In genomic region chr8:73930344-73930743, GRCm38 (mm10) we compare ENCODE assay signal across 19 mouse cellular contexts.
DNase-seq lines count a peak whose midpoint lies in the region; ATAC-seq lines count a peak whose summit lies in the region.
"Had no signal": no experiment of that assay in that cellular context is flagged by ENCODE, and none has a peak within 500 bp of the region (broad histone marks: within the 10 kb centered on the region; RNA-seq: fewer than 3 reads in every experiment).

No protein-coding gene starts in this region.

- no peak overlapping the region for H3K9ac ChIP-seq in embryonic facial prominence, embryonic 14.5 days (ENCODE audit: low read depth, low read length)
- no peak overlapping the region for H3K9ac ChIP-seq in heart, embryonic 11.5 days (ENCODE audit: low read depth, low read length)
- no peak overlapping the region for H3K9ac ChIP-seq in kidney, embryonic 15.5 days
- H3K9ac ChIP-seq: heart, embryonic 15.5 days; intestine, embryonic 15.5 days; lung, embryonic 14.5 days; neural tube, embryonic 12.5 days had no signal

- ATAC-seq in embryonic facial prominence, embryonic 14.5 days (ENCODE audit: low read depth): no peak
- no peak for ATAC-seq in heart, embryonic 11.5 days (replicated peaks; ENCODE audit: insufficient number of reproducible peaks, low FRiP score, low TSS enrichment)
- no peak for ATAC-seq in kidney, embryonic 15.5 days (replicated peaks; ENCODE audit: low FRiP score)
- ATAC-seq: activated CD4-positive, CD25-positive, alpha-beta regulatory T cell, adult 4 months; intestine, embryonic 15.5 days had no signal

- H3K4me1 ChIP-seq in embryonic facial prominence, embryonic 14.5 days (ENCODE audit: control insufficient read depth, insufficient read depth, low read length): no peaks in the 10 kb centered on the region
- H3K4me1 ChIP-seq in embryonic facial prominence, embryonic 10.5 days: no peaks in the 10 kb centered on the region
- H3K4me1 ChIP-seq in heart, embryonic 11.5 days (ENCODE audit: control insufficient read depth, insufficient read depth, low read length): no peaks in the 10 kb centered on the region
- H3K4me1 ChIP-seq in kidney, embryonic 15.5 days: no peaks in the 10 kb centered on the region
- H3K4me1 ChIP-seq: hindbrain, embryonic 10.5 days; intestine, embryonic 15.5 days; neural tube, embryonic 12.5 days had no signal

- H3K9me3 ChIP-seq in embryonic facial prominence, embryonic 14.5 days (ENCODE audit: control insufficient read depth, low read length): no peaks in the 10 kb centered on the region
- H3K9me3 ChIP-seq in embryonic facial prominence, embryonic 10.5 days: no peaks in the 10 kb centered on the region
- H3K9me3 ChIP-seq in heart, embryonic 11.5 days (replicated peaks; ENCODE audit: control insufficient read depth, low read length): no peaks in the 10 kb centered on the region
- H3K9me3 ChIP-seq in kidney, embryonic 15.5 days (replicated peaks): no peaks in the 10 kb centered on the region
- H3K9me3 ChIP-seq: heart, embryonic 15.5 days; hindbrain, embryonic 10.5 days; intestine, embryonic 15.5 days; neural tube, embryonic 12.5 days had no signal

- no peak overlapping the region for H3K4me2 ChIP-seq in embryonic facial prominence, embryonic 14.5 days (ENCODE audit: low read depth, low read length)
- H3K4me2 ChIP-seq in heart, embryonic 11.5 days: no peak overlapping the region
- no peak overlapping the region for H3K4me2 ChIP-seq in kidney, embryonic 15.5 days
- H3K4me2 ChIP-seq: heart, embryonic 15.5 days; intestine, embryonic 15.5 days; lung, embryonic 14.5 days; neural tube, embryonic 12.5 days had no signal

- H3K27me3 ChIP-seq in embryonic facial prominence, embryonic 14.5 days (replicated peaks; ENCODE audit: control insufficient read depth, insufficient read depth, low read length): no peaks in the 10 kb centered on the region
- no peaks in the 10 kb centered on the region for H3K27me3 ChIP-seq in embryonic facial prominence, embryonic 10.5 days (replicated peaks; ENCODE audit: low read depth, poor library complexity, severe bottlenecking)
- no peaks in the 10 kb centered on the region for H3K27me3 ChIP-seq in heart, embryonic 11.5 days (ENCODE audit: control insufficient read depth, insufficient read depth, low read length)
- H3K27me3 ChIP-seq in kidney, embryonic 15.5 days: no peaks in the 10 kb centered on the region
- H3K27me3 ChIP-seq: heart, embryonic 15.5 days; intestine, embryonic 15.5 days; neural tube, embryonic 12.5 days had no signal

- H3K4me3 ChIP-seq in embryonic facial prominence, embryonic 14.5 days (ENCODE audit: low read depth, low read length): no peak overlapping the region
- H3K4me3 ChIP-seq in embryonic facial prominence, embryonic 10.5 days: no peak overlapping the region
- no peak overlapping the region for H3K4me3 ChIP-seq in heart, embryonic 11.5 days (ENCODE audit: low read depth, low read length)
- H3K4me3 ChIP-seq in kidney, embryonic 15.5 days (replicated peaks): no peak overlapping the region
- H3K4me3 ChIP-seq: heart, embryonic 15.5 days; hindbrain, embryonic 10.5 days; intestine, embryonic 15.5 days; neural tube, embryonic 12.5 days had no signal

- H3K27ac ChIP-seq in embryonic facial prominence, embryonic 14.5 days (replicated peaks; ENCODE audit: low read depth, low read length): no peak overlapping the region
- no peak overlapping the region for H3K27ac ChIP-seq in embryonic facial prominence, embryonic 10.5 days (replicated peaks)
- H3K27ac ChIP-seq in heart, embryonic 11.5 days (ENCODE audit: low read depth, low read length): no peak overlapping the region
- H3K27ac ChIP-seq in kidney, embryonic 15.5 days: no peak overlapping the region
- H3K27ac ChIP-seq: heart, embryonic 15.5 days; hindbrain, embryonic 10.5 days; intestine, embryonic 15.5 days; kidney, postnatal 0 days; neural tube, embryonic 12.5 days had no signal

- intact Hi-C loops in left cerebral cortex, postnatal 36 days (cut with DNase I): no loop called here

- no peaks in the 10 kb centered on the region for H3K36me3 ChIP-seq in embryonic facial prominence, embryonic 14.5 days (ENCODE audit: control insufficient read depth, insufficient read depth, low read length)
- no peaks in the 10 kb centered on the region for H3K36me3 ChIP-seq in embryonic facial prominence, embryonic 10.5 days (replicated peaks)
- H3K36me3 ChIP-seq in heart, embryonic 11.5 days (ENCODE audit: control insufficient read depth, insufficient read depth, low read length): no peaks in the 10 kb centered on the region
- H3K36me3 ChIP-seq in kidney, embryonic 15.5 days: no peaks in the 10 kb centered on the region
- H3K36me3 ChIP-seq: heart, embryonic 15.5 days; hindbrain, embryonic 10.5 days; intestine, embryonic 15.5 days; neural tube, embryonic 12.5 days had no signal

- peak; percentile 1 for DNase-seq in embryonic facial prominence, embryonic 14.5 days (ENCODE audit: low spot score)
- DNase-seq in embryonic facial prominence, embryonic 10.5 days (ENCODE audit: low spot score): no peak
- DNase-seq in layer of hippocampus, adult 8-10 months (ENCODE audit: low spot score in 2 of 2): peak; percentile 15 to 19
- no peak for DNase-seq in layer of hippocampus, adult 9-10 months (ENCODE audit: low spot score)
- peak; percentile 5 to 11 for DNase-seq in left cerebral cortex, postnatal 36 days (ENCODE audit: low spot score in 2 of 2)
- DNase-seq in telencephalon, adult 2 months (ENCODE audit: low read depth, low spot score): peak; percentile 50
- DNase-seq: adrenal gland, postnatal 36 days; cerebellum, adult 11-12 months; heart, adult 11 months; liver; lung, embryonic 14.5 days had no signal

- WGBS in embryonic facial prominence, embryonic 14.5 days: 57% methylated on average over 1 of the region's 1 CpGs
- 83% methylated on average over 1 of the region's 1 CpGs for WGBS in embryonic facial prominence, embryonic 10.5 days
- 67% methylated on average over 1 of the region's 1 CpGs for WGBS in heart, embryonic 11.5 days (ENCODE audit: insufficient replicate concordance)
- WGBS in kidney, embryonic 15.5 days: 81% methylated on average over 1 of the region's 1 CpGs

Comparison
In these comparisons a context has a peak if more than half of its experiments do, and no peak if none do; other contexts are left out.
1. DNase-seq: peak in embryonic facial prominence, embryonic 14.5 days (single experiment), layer of hippocampus, adult 8-10 months (2 of 2), left cerebral cortex, postnatal 36 days (2 of 2) and telencephalon, adult 2 months (single experiment); none in embryonic facial prominence, embryonic 10.5 days (single experiment) and layer of hippocampus, adult 9-10 months (single experiment).